Mouse (Mus musculus) liver, embryonic 16.5 days (tissue): ENCODE data around the gene Zfp704. TPM values are rescaled to one million over a fixed set of nuclear protein-coding genes. Genes with fewer than 3 reads are reported as not detected.

Source experiments
- ATAC-seq: fragments of 200-750 bp; cut with Nextera tagmentation; 2 replicates; pipeline ENCODE4 v1.8.0; 2017; ENCODE audit warnings: low read depth, mild to moderate bottlenecking, moderate number of reproducible peaks, moderate library complexity
- H3K27ac ChIP-seq: fragments of 300-500 bp; sonication (generic); 2 replicates; pipeline ENCODE4 v1.5.1; 2014; ENCODE audit warnings: mild to moderate bottlenecking, low read length
- H3K27me3 ChIP-seq: fragments of 300-500 bp; sonication (generic); 2 replicates; pipeline ENCODE4 v1.6.1; 2014; ENCODE audit warnings: low read depth, low read length, mixed read lengths; ENCODE audit not compliant: control insufficient read depth, insufficient read depth
- H3K36me3 ChIP-seq: fragments of 300-500 bp; sonication (generic); 2 replicates; pipeline ENCODE4 v1.6.1; 2014; ENCODE audit warnings: mild to moderate bottlenecking; ENCODE audit not compliant: control insufficient read depth, insufficient read depth
- H3K4me1 ChIP-seq: fragments of 300-500 bp; sonication (generic); 2 replicates; pipeline ENCODE4 v1.6.1; 2014; ENCODE audit warnings: low read depth, low read length, mixed read lengths; ENCODE audit not compliant: control insufficient read depth
- H3K4me2 ChIP-seq: fragments of 300-500 bp; sonication (generic); 2 replicates; pipeline ENCODE4 v1.6.1; 2014; ENCODE audit warnings: low read depth, low read length, mixed read lengths
- H3K4me3 ChIP-seq: fragments of 300-500 bp; sonication (generic); 2 replicates; pipeline ENCODE4 v1.5.1; 2014; ENCODE audit warnings: low read depth, mild to moderate bottlenecking, low read length
- H3K9ac ChIP-seq: fragments of 300-500 bp; sonication (generic); 2 replicates; pipeline ENCODE4 v1.6.1; 2014; ENCODE audit warnings: low read depth, low read length
- H3K9me3 ChIP-seq: fragments of 300-500 bp; sonication (generic); replicated peaks from 2 replicates; pipeline ENCODE4 v1.6.1; 2016; ENCODE audit warnings: low read length; ENCODE audit not compliant: control insufficient read depth
- WGBS: fragments of 180-500 bp; shearing (Covaris S2); extraction: QIAGEN DNeasy Blood & Tissue Kit; methylation state at CpG from one replicate; pipeline ENCODE4 v1.1.7; 2014; ENCODE audit not compliant: insufficient replicate concordance; 5-methylcytosine and 5-hydroxymethylcytosine counted together
- polyA plus RNA-seq: library from polyadenylated mRNA; unstranded; fragments of >200 nt; fragmentation: Nextera tagmentation; extraction: Ambion mirVana; gene quantifications from 2 replicates; pipeline ENCODE4 v1.2.1, GENCODE M21; 2015

The Zfp704 gene
- polyA plus RNA-seq, 1 experiment from 2014 or later = 0.97 TPM

DNA sequence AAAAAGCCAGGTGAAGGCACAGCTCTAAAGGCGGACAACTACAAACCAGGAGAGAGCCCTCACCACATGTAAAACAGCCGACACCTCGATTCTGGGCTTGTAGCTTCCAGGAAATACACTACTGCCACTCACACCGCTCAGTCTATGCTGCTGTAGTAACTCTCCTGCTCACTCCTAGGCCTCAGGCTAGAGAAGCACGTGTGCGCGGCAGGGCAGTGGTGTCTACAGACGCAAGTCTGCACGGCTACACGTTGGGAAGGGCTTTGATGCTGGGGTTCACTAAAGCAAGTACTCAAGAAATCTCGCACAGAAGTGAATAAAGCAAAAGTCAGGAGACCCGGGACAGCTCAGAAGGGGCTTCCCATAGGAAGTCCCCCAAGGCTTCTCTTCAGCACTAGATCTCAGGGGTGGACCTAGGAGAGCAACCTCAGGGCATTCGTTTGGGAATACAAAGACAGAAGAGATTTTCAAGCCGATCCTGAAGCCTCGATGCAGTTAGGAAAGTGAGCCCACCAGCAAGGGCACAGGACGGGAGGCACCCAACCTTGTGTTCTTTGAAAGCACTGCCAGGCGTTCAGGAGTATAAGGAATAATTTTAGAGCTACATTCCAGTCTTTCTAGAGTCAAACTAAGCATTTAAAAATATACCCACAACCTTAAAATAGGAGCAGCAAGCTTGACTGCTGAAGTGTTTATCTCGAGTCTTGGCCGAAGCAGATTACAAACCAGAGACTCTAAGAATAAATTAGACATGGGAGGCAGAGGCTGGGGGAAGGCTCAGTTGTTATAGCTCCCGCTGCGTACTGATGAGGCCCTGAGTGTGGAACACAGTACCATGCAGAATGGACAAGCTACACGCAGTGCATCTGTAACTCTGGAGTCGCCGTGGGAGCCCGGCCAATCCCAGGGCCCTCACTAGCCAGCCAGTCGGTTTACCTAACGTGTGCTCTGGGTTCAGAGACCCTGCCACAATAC, 168.0 kb downstream of the Zfp704 start:
- no peak overlapping the region for H3K9ac ChIP-seq
- H3K4me2 ChIP-seq = no peak overlapping the region
- no peaks in the 10 kb centered on the region for H3K27me3 ChIP-seq
- no peak overlapping the region for H3K4me3 ChIP-seq
- no peaks in the 10 kb centered on the region for H3K36me3 ChIP-seq
- H3K4me1 ChIP-seq = no peaks in the 10 kb centered on the region
- ATAC-seq = no peak
- 73% methylated on average over 27 of the region's 27 CpGs for WGBS
- H3K9me3 ChIP-seq = no peaks in the 10 kb centered on the region
- H3K27ac ChIP-seq = no peak overlapping the region

- Histone ChIP-seq H3K4me3 (no peak overlapping the region), H3K36me3 (no peaks in the 10 kb centered on the region), H3K27ac (no peak overlapping the region), H3K4me1 (no peaks in the 10 kb centered on the region), H3K9me3 (no peaks in the 10 kb centered on the region), H3K9ac (no peak overlapping the region), H3K4me2 (no peak overlapping the region), H3K27me3 (no peaks in the 10 kb centered on the region)
- no peak for ATAC-seq
- WGBS = 68% methylated on average over 6 of the region's 6 CpGs
These were observed 169.4 kb downstream of the Zfp704 start for GRCm38 (mm10) chr3:9440466-9440865.

GRCm38 (mm10) chr3:9439619-9440286, 170.1 kb downstream of the Zfp704 start:
- H3K27ac ChIP-seq = no peak overlapping the region
- no peaks in the 10 kb centered on the region for H3K36me3 ChIP-seq
- no peaks in the 10 kb centered on the region for H3K4me1 ChIP-seq
- H3K9ac ChIP-seq = no peak overlapping the region
- no peak overlapping the region for H3K4me3 ChIP-seq
- no peak overlapping the region for H3K4me2 ChIP-seq
- ATAC-seq = no peak
- no peaks in the 10 kb centered on the region for H3K9me3 ChIP-seq
- WGBS = 50% methylated on average over 11 of the region's 11 CpGs
- H3K27me3 ChIP-seq = no peaks in the 10 kb centered on the region

DNA sequence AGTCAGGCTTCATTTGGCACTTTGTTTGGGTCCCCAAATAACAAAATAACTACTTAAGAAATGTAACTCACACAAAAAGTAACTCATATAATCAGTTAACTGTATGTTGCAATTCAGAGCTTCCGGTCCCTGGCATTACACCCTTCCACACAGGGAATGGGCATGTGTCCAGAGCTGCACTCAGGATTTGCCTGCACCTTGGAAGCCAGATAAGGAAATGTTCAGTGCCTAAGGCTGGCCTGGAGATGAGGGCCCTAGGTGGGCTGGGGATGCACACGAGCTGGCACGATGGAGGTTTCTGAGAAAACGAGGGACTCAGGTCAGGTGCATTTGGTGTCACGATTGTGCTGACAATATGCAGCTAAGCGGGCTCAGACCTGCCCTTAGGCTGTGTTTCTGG, 173.6 kb downstream of the Zfp704 start:
- no peak overlapping the region for H3K4me2 ChIP-seq
- H3K27me3 ChIP-seq = no peaks in the 10 kb centered on the region
- no peak overlapping the region for H3K4me3 ChIP-seq
- H3K9me3 ChIP-seq = no peaks in the 10 kb centered on the region
- no peaks in the 10 kb centered on the region for H3K36me3 ChIP-seq
- no peak for ATAC-seq
- no peak overlapping the region for H3K27ac ChIP-seq
- H3K9ac ChIP-seq = no peak overlapping the region
- no peaks in the 10 kb centered on the region for H3K4me1 ChIP-seq
- 72% methylated on average over 6 of the region's 6 CpGs for WGBS

GRCm38 (mm10) chr3:9434394-9435175, 175.3 kb downstream of the Zfp704 start:
- H3K4me3 ChIP-seq = no peak overlapping the region
- H3K4me1 ChIP-seq = no peaks in the 10 kb centered on the region
- no peak overlapping the region for H3K4me2 ChIP-seq
- H3K9ac ChIP-seq = no peak overlapping the region
- no peaks in the 10 kb centered on the region for H3K9me3 ChIP-seq
- no peaks in the 10 kb centered on the region for H3K36me3 ChIP-seq
- no peak for ATAC-seq
- WGBS = 69% methylated on average over 14 of the region's 14 CpGs
- no peak overlapping the region for H3K27ac ChIP-seq
- no peaks in the 10 kb centered on the region for H3K27me3 ChIP-seq

DNA sequence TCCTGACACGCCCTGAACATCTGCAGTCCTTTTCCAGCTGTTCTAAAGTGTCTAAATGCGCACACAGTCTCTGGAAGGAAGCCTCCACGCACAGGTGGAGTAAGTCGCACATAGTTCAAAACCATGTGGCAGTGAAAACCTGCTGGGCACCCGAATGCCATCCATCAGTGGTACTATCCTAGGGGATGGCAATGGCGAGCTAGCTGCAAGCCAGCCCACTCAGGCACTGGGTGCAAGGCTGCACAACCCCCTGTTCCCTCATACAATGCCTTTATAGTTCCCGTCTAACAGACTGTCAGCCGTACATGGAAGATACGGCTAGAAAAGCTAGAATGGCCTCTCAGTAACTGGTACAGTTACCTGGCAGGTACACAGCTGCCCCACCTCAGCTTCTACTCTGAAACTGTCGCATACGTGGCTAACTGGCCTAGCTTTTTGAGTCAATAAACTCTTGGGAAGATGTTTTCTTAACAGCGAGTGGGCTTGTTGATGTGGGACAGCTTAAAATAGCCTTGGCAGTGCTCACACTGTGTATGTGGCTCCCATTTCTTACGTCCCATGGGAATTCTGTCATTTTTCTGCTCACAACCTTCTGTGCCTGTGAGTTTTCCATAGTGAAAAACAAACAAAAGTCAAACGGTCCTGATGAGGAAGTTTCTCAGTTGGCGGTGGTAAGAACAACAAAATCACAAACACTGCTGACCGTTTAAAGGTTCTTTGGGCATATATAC, 176.9 kb downstream of the Zfp704 start:
- Histone ChIP-seq H3K27ac (no peak overlapping the region), H3K27me3 (no peaks in the 10 kb centered on the region), H3K4me3 (no peak overlapping the region), H3K9me3 (no peaks in the 10 kb centered on the region), H3K9ac (no peak overlapping the region), H3K4me2 (no peak overlapping the region), H3K4me1 (no peaks in the 10 kb centered on the region), H3K36me3 (no peaks in the 10 kb centered on the region)
- ATAC-seq = no peak
- 68% methylated on average over 16 of the region's 16 CpGs for WGBS

DNA sequence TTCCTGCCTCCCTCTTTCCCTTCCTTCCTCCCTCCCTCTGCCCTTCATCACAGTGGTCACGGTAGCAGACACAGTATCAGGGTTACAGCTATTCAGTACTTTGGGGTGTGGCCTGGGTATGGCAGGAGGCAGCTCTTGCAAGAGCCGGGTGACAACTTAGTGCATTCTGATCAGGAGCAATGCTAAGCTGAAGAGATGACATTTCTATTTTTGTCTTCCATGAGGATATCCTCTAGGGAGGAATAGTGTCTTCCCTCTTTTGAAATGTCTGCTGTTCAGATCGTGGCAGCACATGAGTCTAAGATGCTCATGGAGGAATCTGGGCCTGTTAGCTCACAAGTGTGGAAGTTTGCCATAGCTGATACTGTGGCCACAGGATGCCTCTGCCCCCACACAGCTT, 177.7 kb downstream of the Zfp704 start:
- no peaks in the 10 kb centered on the region for H3K9me3 ChIP-seq
- no peak overlapping the region for H3K9ac ChIP-seq
- no peak for ATAC-seq
- H3K27ac ChIP-seq = no peak overlapping the region
- H3K36me3 ChIP-seq = no peaks in the 10 kb centered on the region
- no peaks in the 10 kb centered on the region for H3K4me1 ChIP-seq
- H3K27me3 ChIP-seq = no peaks in the 10 kb centered on the region
- no peak overlapping the region for H3K4me2 ChIP-seq
- WGBS = 40% methylated on average over 3 of the region's 3 CpGs
- H3K4me3 ChIP-seq = no peak overlapping the region

- Histone ChIP-seq H3K4me2 (no peak overlapping the region), H3K9me3 (no peaks in the 10 kb centered on the region), H3K27me3 (no peaks in the 10 kb centered on the region), H3K4me3 (no peak overlapping the region), H3K36me3 (no peaks in the 10 kb centered on the region), H3K27ac (no peak overlapping the region), H3K4me1 (no peaks in the 10 kb centered on the region), H3K9ac (no peak overlapping the region)
- WGBS = 58% methylated on average over 3 of the region's 3 CpGs
- no peak for ATAC-seq
These were observed 179.9 kb downstream of the Zfp704 start for GRCm38 (mm10) chr3:9429946-9430345.
